Mouse (Mus musculus): Measurements from ENCODE around the gene Sdf2.

GRCm38 (mm10) chr11:78256618-78257017, 11.1 kb downstream of the Sdf2 start:
- TF ChIP-seq CTCF (conservative IDR thresholded peaks at IDR 0.05; ENCODE audit: low read length) (no peak), POU5F1 (IDR thresholded peaks at IDR 0.05; ENCODE audit: borderline replicate concordance, low read length) (no peak)
